Mouse (Mus musculus) left cerebral cortex, postnatal 10 days (tissue): ENCODE data around the gene Mid1. TPM values are rescaled to one million over a fixed set of nuclear protein-coding genes. Genes with fewer than 3 reads are reported as not detected.
"Not testable (repeated sequence)": the region's sequence is repeated elsewhere in the genome, so short reads cannot be mapped to it uniquely, and the experiment has no call there.

Source experiments
- DNase-seq, 2 experiments: peaks; one replicate each; pipeline ENCODE4 v3.0.0; 2021 to 2022; ENCODE audit warnings: low spot score in 2 of 2, mixed read lengths in 1 of 2; ENCODE audit errors: extremely low spot score in 1 of 2
- intact Hi-C: fragments of 180-260 bp; cut with DNase I; formaldehyde crosslinking; loops from one replicate; pipeline ENCODE4 v1.15.1; 2025
- total RNA-seq, 2 experiments: library from RNA; stranded (reverse); gene quantifications; 2 replicates each; pipeline ENCODE4 v1.2.3; 2021

Mid1 gene
- total RNA-seq, 2 experiments from 2014 or later: 20.2 to 21.3 TPM

DNA sequence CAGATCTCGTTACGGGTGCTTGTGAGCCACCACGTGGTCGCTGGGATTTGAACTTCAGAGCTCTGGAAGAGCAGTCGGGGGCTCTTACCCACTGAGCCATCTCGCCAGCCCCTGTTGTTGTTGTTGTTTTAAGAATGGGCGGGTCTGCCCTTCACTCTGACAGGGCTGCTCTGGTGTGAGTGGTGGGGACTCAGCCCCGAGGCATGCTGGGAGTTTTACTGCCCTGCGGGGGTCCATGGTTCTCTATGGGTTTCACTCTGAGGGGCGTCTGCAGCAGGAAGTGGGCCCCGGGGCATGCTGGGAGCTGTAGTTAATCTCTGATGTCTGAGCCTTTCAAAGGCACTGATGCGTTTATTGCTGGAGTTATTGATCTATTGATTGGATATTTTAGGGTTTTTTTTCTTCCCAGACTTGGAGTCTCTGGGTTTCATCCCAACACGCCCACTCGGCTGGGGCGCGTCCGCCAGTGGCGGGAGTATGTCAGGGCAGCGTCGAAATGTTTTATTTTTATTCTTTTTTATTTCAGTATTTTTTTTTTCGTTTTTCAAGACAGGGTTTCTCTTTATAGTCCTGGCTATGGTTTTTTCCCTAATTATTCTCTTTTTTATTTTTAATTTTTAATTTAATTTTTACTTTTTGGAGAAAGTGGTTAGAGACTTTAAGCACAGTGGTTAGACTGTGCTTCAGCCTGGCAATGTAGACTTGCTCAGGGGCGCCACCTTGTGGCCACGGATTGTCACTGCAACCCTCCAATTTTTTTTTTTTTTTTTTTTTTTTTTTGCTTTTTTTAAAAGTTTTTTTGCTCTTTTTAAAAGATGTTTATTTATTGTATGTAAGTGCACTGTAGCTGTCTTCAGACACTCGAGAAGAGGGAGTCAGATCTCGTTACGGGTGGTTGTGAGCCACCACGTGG lies 332.6 kb downstream of the Mid1 start:
- DNase-seq: peak in 1 of 2 experiments; percentile 94
- intact Hi-C loops: not testable (repeated sequence)

DNA sequence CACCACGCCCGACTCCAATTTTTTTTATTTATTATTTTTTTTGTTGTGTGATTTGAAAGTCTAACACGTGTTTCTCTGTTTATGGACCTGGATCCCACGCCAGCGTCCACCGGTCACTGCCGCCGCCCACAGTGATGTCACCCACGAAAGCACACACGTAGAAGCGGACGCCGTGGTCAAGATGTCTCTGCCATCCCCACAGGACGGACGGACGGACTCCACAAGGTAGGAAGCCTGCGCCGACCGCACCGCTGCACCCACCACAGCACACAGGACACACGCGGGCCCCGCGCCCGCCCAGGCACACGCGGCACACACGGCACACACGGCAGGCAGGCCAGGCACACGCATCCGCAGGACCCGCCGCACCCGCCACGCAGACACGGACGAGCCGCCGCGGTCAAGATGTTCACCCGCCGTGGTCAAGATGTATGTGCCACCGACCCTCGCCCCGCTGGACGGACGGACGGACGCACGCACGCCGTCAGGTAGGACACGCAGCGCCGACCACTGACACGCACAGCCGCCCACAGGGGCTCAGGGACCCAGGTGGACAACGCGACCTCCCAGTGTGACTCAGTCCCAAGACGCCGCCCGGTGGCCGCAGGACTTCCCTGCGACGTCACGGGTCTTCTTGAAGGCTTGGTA lies 333.7 kb downstream of the Mid1 start:
- intact Hi-C loops: not testable (repeated sequence)
- peak in 1 of 2 experiments; percentile 88 for DNase-seq

DNA sequence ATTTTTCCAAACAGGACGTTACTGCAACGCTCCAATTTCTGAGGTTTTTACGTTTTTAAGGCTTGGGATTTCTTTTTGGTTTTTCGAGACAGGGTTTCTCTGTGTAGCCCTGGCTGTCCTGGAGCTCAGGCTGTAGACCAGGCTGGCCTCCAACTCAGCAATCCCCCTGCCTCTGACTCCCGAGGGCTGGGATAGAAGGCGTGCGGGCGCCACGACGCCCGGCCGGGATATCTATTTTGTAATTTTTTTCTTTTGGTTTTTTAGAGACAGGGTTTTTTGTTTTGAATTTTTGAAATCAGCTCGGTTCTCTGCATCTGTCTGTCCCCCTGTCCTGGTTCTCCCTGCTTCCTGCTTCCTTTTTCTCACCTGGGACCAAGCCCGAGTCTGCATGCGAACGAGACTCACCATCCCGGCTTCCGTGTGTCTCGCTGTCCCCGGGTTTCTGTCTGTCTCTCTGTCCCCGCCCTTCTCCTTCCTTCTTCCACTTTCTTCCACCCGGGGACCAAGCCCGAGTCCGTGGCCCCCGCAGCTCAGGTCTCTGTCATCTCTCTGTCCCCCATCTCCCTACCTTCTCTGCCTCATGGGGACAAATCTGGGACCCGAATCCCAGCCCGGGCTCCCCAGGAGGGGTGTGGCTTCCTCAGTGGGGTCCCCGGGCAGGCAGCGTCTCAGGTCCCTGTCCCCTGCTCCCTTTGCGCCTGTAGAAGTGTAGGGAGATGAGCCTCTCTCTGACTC lies 334.4 kb downstream of the Mid1 start:
- DNase-seq: peak in 1 of 2 experiments; percentile 71
- intact Hi-C loops: not testable (repeated sequence)

DNA sequence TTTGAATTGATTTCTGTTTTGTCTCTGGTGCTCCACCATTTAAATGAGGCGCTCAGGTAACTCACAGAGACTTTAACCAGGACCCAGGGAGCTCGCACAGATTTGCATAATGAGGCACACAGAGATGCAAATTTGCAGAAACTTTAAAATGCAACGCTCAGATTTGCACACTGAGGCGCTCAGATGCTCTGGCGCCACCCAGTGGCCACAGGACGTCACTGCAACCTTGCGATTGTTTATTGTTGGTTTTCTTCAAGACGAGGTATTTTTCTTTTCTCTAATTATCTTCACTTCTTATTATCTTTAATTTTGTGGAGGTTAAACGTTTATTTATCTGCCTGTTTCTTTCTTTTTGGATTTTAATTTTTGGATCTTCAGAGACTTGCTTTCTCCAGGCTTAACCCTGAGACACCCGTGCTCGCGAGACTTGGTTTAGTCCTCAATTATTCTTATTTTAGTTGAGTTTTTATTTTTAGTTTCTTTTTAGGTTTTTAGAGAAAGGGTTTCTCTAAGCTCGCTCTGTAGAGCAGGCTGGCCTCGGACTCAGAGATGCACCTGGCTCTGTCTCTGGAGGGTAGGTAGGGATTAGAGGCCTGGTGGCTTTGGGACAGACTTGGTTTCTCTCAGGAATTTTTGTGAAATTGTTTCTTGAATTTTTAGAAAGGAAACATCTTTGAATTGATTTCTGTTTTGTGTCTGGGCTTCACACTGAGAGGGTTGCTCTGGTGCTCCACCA lies 335.1 kb downstream of the Mid1 start:
- peak; percentile 89 to 98 for DNase-seq
- intact Hi-C loops: not testable (repeated sequence)

DNA sequence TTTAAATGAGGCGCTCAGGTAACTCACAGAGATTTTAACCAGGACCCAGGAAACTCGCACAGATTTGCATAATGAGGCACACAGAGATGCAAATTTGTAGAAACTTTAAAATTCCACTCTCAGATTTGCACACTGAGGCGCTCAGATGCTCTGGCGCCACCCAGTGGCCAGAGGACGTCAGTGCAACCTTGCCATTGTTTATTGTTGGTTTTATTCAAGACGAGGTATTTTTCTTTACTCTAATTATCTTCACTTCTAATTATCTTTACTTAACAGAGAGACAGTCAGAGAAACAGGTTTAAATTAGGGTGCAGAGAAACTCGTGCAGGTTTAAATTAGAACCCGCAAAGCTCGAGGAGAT lies 335.7 kb downstream of the Mid1 start:
- intact Hi-C loops: not testable (repeated sequence)
- peak in 1 of 2 experiments; percentile 66 for DNase-seq

DNA sequence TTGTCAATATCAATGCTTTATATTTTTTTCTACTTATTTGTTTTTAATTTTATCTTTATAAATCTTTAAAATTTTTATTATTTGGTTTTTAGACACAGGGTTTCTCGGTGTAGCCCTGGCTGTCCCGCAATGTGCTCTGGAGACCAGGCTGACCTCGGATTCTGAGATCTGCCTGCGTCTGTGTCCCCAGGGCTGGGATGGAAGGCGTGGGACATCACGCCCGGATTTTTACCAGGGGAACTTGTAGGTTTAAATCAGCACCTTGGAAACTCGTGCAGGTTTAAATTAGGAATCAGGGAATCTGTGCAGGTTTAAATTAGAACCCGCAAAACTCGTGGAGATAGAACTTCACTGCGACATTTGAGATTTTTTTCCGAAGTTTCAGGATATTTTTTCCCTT lies 336.2 kb downstream of the Mid1 start:
- peak in 1 of 2 experiments; percentile 46 for DNase-seq
- intact Hi-C loops: not testable (repeated sequence)

DNA sequence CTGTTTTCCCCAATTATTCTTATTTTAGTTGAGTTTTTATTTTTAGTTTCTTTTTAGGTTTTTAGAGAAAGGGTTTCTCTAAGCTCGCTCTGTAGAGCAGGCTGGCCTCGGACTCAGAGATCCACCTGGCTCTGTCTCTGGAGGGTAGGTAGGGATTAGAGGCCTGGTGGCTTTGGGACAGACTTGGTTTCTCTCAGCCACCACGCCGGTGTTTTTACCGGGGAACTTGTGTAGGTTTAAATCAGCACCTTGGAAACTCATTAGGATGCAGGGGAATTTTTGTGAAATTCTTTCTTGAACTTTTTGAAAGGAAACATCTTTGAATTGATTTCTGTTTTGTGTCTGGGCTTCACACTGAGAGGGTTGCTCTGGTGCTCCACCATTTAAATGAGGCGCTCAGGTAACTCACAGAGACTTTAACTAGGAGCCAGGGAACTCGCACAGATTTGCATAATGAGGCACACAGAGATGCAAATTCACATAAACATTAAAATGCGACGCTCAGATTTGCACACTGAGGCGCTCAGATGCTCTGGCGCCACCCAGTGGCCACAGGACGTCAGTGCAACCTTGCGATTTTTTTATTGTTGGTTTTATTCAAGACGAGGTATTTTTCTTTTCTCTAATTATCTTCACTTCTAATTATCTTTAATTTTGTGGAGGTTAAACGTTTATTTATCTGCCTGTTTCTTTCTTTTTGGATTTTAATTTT lies 336.9 kb downstream of the Mid1 start:
- peak in 1 of 2 experiments; percentile 53 for DNase-seq
- intact Hi-C loops: not testable (repeated sequence)

Other genes with a start within 250 kb of the Mid1 start
- gene 4933400A11Rik, start 94.4 kb downstream of the Mid1 start, total RNA-seq: not detected